Mouse (Mus musculus) hindbrain, postnatal 0 days (tissue): ENCODE data around the gene Thtpa. TPM values are rescaled to one million over a fixed set of nuclear protein-coding genes. Genes with fewer than 3 reads are reported as not detected.

Experiments used
- ATAC-seq: fragments of 200-750 bp; cut with Nextera tagmentation; 2 replicates; pipeline ENCODE4 v1.8.0; 2017; ENCODE audit warnings: mild to moderate bottlenecking, moderate TSS enrichment, moderate library complexity
- DNase-seq: peaks from one replicate; pipeline ENCODE4 v3.0.0-alpha.2; 2015; ENCODE audit warnings: low spot score
- H3K27ac ChIP-seq: fragments of 300-500 bp; sonication (generic); 2 replicates; pipeline ENCODE4 v1.5.1; 2014; ENCODE audit warnings: mild to moderate bottlenecking
- H3K27me3 ChIP-seq: fragments of 300-500 bp; sonication (generic); 2 replicates; pipeline ENCODE4 v1.6.1; 2014; ENCODE audit warnings: low read length, mixed read lengths; ENCODE audit not compliant: insufficient read depth
- H3K36me3 ChIP-seq: fragments of 300-500 bp; sonication (generic); 2 replicates; pipeline ENCODE4 v1.6.1; 2014; ENCODE audit warnings: low read length, mixed read lengths; ENCODE audit not compliant: insufficient read depth
- H3K4me1 ChIP-seq: fragments of 300-500 bp; sonication (generic); 2 replicates; pipeline ENCODE4 v1.6.1; 2014; ENCODE audit warnings: antibody characterized with exemption, low read length, mixed read lengths; ENCODE audit not compliant: insufficient read depth
- H3K4me2 ChIP-seq: fragments of 300-500 bp; sonication (generic); 2 replicates; pipeline ENCODE4 v1.6.1; 2014; ENCODE audit warnings: low read depth, mild to moderate bottlenecking, low read length, moderate library complexity, mixed read lengths
- H3K4me3 ChIP-seq: fragments of 300-500 bp; sonication (generic); 2 replicates; pipeline ENCODE4 v1.5.1; 2014; ENCODE audit warnings: low read length
- H3K9ac ChIP-seq: fragments of 300-500 bp; sonication (generic); replicated peaks from 2 replicates; pipeline ENCODE4 v1.6.1; 2014; ENCODE audit warnings: mild to moderate bottlenecking, low read length, moderate library complexity, mixed read lengths
- H3K9me3 ChIP-seq: fragments of 300-500 bp; sonication (generic); 2 replicates; pipeline ENCODE4 v1.6.1; 2016; ENCODE audit warnings: low read length, mixed read lengths
- CTCF ChIP-seq: IDR thresholded peaks from 2 replicates; pipeline ENCODE4 v1.5.1; 2016; ENCODE audit warnings: antibody characterized with exemption, control low read depth, low read depth
- WGBS: fragments of 180-500 bp; shearing (Covaris S2); extraction: QIAGEN DNeasy Blood & Tissue Kit; methylation state at CpG from one replicate; pipeline ENCODE4 v1.1.7; 2014; 5-methylcytosine and 5-hydroxymethylcytosine counted together
- polyA plus RNA-seq: library from polyadenylated mRNA; unstranded; fragments of >200 nt; fragmentation: Nextera tagmentation; extraction: Ambion mirVana; gene quantifications from 2 replicates; pipeline ENCODE4 v1.2.1, GENCODE M21; 2015
- total RNA-seq: library from RNA; depleted of rRNA; stranded (reverse); fragments of >200 nt; gene quantifications from 2 replicates; pipeline ENCODE4 v1.2.3, GENCODE M21; 2014

Thtpa gene
- total and polyA plus RNA-seq, 2 experiments from 2014 or later = 32.8 to 44.1 TPM

DNA sequence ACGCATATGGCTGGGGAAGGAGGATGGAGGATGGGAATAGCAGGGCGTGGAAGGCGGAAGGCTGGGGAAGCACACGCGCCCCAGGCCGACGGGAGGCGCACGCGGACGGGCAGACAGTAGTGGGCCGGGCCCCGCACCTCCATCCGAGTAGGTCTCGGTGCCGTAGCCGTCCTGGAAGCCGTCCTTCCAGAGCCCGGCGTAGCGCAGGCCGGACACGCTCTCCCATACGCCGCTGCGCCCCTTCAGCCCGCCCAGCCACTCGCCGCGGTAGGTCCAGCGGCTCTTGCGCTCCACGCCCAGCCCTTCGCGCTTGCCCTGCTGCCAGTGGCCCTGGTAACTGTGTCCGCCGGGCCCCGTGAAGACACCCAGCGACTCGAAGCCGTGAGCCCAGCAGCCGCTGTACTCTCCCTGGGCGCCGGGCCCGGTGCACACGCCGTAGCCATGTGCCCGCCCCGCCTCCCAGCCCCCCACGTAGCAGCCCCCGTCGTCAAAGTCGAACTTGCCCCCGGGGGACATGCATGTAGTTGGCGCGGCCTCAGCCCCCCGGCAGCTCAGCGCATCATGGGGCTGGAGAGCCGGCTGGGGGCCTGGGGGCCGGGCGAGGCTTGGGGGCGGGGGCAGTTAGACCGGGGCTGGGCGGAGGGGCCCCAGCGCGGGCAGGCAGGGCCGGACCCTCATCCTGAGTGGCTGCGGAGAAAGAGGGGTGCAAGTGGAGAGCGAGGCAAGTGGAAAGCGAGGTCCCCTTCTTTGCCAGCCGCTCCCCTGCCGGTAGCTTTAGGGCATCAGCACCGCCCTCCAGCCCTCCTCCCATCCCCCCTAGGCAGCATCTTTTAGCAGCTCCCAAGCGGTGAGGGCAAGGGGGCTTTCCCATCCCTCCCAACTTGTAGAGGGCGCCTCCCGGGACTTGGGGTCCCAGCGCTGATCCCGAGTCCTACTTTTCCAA is 20.4 kb downstream of the Thtpa start:
- ATAC-seq (peak; percentile 55), DNase-seq (peak; percentile 74)
- peak overlapping the region; percentile 94 for H3K27ac ChIP-seq
- peak overlapping the region; percentile 82 for H3K4me2 ChIP-seq
- H3K4me1 ChIP-seq = peaks cover 21% of the 10 kb centered on the region; the same call in 1 of the 2 replicates
- H3K9me3 ChIP-seq = no peaks in the 10 kb centered on the region
- H3K27me3 ChIP-seq = no peaks in the 10 kb centered on the region
- H3K4me3 ChIP-seq = peak overlapping the region; percentile 80
- H3K36me3 ChIP-seq = no peaks in the 10 kb centered on the region
- WGBS = under 1% methylated on average over 70 of the region's 78 CpGs
- peak overlapping the region; percentile 88 for H3K9ac ChIP-seq
- TF ChIP-seq CTCF = peak; percentile 57

DNA sequence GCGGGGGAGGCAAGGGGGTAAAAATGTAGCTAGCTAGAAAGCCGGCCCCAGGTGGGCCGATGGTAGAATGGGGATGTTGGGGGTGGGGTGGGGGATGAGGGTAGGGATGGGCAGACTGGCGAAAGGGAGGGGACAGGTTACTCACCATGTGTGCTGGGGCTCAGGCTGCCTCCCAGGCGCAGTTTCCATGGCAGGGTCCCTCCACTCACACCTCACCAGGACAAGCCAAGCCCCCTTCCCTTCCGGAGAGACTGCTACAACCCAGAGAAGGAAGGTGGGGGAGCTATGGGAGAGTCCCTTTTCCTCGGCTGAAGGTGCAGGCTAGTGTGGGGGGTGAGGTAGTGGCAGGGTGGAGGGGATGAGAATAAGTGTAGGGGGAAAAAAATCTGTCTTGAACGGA is 21.3 kb downstream of the Thtpa start:
- H3K36me3 ChIP-seq = no peaks in the 10 kb centered on the region
- 0% methylated on average over 8 of the region's 8 CpGs for WGBS
- no peaks in the 10 kb centered on the region for H3K27me3 ChIP-seq
- H3K4me1 ChIP-seq = peaks cover 21% of the 10 kb centered on the region; the same call in 1 of the 2 replicates
- H3K9ac ChIP-seq = peak overlapping the region; percentile 88
- H3K4me3 ChIP-seq = peak overlapping the region; percentile 80
- H3K9me3 ChIP-seq = no peaks in the 10 kb centered on the region
- peak overlapping the region; percentile 94 for H3K27ac ChIP-seq
- no peak for TF ChIP-seq CTCF
- H3K4me2 ChIP-seq = peak overlapping the region; percentile 82
- DNase-seq (no peak), ATAC-seq (peak; percentile 35)

DNA sequence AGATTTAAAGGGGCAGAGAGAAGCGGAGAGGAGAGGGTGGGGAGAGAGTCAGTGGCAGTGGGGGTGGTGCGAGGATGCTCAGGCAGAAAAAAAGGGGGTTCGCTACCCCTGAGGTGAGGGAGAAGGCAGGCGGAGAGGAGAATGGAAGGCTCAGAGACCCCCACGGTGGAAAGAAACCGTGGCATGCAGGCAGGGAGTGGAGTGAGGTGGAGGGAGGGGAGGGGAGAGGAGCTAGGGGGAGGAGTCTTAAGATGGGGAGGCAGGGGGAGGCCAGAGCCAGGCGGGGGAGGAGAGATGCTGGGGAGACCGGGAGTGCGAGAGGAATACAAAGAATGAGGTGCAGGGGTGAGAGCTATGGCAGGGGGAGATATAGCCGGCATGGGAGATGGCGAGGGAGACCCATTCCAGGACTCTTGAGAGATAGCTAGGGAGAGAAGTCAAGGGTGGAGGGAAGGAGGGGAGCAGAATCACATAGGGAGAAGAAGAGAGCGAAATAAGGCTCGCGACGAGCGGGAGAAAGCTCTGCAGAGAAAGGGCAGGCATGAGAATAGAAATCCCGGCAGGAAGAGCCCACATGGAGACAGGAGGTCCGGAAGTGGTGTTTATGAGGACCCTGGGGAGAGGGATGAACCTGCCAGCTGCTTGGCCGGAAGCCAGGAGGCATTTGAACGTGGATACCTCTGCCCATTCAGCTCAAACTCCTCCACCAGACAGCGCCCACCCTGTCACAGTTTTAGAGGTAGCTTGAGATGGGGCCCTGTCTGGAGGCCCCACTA is 22.0 kb downstream of the Thtpa start, which contains the start of gene Jph4:
Jph4 (minus strand) TSS at position 511 of the 776 bp plus-strand sequence.
- peak within 1 kb of the TSS; percentile 82 for H3K4me2 ChIP-seq
- no peaks in the 10 kb centered on the region for H3K27me3 ChIP-seq
- ATAC-seq = peak; percentile 67
- no peaks in the 10 kb centered on the region for H3K36me3 ChIP-seq
- H3K4me1 ChIP-seq = peaks cover 21% of the 10 kb centered on the region; the same call in 1 of the 2 replicates
- H3K9ac ChIP-seq = peak within 1 kb of the TSS; percentile 88
- WGBS = 4% methylated on average over 21 of the region's 21 CpGs
- peak within 1 kb of the TSS; percentile 80 for H3K4me3 ChIP-seq
- H3K9me3 ChIP-seq = no peaks in the 10 kb centered on the region
- DNase-seq = peak; percentile 81
- no peak for TF ChIP-seq CTCF
- peak within 1 kb of the TSS; percentile 94 for H3K27ac ChIP-seq

DNA sequence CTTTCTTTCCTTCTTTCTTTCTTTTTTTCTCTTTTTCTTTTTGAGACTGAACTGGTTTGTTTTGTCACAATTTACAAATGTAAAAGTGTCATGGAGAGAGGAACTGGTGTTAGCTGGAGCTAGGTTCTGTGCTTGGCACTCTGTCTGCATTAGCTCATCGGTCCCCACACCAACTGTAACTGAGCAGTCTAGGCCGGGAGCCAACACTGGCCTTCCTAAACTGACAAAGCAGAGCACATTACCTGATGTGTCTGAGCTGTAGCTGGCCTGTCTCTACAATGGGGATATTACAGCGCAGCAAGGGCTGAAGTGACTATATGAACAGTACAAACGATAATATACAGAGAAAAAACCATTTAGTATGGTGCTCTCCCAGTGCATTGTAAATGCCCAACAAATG is 24.3 kb downstream of the Thtpa start:
- peaks cover 20% of the 10 kb centered on the region for H3K4me1 ChIP-seq
- H3K4me3 ChIP-seq = no peak overlapping the region
- peak; percentile 59 for DNase-seq
- H3K9me3 ChIP-seq = no peaks in the 10 kb centered on the region
- no peaks in the 10 kb centered on the region for H3K27me3 ChIP-seq
- no peak overlapping the region for H3K27ac ChIP-seq
- no peak overlapping the region for H3K4me2 ChIP-seq
- 60% methylated on average over 4 of the region's 4 CpGs for WGBS
- ATAC-seq = no peak
- TF ChIP-seq CTCF = no peak
- H3K36me3 ChIP-seq = no peaks in the 10 kb centered on the region
- H3K9ac ChIP-seq = no peak overlapping the region

DNA sequence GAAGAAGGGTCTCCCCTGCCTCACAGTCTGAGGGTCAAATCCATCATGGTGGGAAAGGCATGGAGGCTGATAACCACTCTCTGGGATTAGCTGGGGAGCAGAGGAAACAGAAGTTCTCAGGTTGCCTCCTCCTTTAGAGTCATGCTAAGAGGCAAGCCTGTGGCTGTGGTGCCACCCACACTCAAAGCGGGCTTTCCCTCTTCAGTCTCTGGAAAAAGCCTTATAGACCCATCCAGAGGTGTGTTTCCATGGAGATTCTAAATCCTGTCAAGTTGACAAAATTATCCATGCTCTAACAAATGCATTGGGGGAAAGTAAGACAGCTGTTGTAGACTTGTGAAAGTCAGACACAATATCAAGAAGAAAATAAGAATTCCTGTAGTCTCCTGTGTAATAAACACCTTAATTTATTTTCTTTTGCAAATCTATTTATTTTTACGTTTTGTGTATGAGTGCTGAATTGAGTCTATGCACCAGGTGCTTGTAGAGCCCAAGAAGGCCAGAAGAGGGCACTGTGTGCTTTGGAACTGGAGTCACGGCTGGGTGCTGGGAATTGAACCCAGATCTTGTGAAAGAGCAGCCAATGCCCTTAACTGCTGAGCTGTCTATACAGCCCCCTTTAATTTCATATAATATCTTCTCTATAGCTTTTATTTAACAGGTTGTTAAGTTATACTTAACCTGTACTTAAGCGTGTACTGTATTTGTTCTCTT is 25.0 kb downstream of the Thtpa start:
- H3K9me3 ChIP-seq = no peaks in the 10 kb centered on the region
- no peak overlapping the region for H3K27ac ChIP-seq
- no peaks in the 10 kb centered on the region for H3K36me3 ChIP-seq
- no peak overlapping the region for H3K9ac ChIP-seq
- WGBS = 72% methylated on average over 4 of the region's 4 CpGs
- H3K27me3 ChIP-seq = no peaks in the 10 kb centered on the region
- no peak for DNase-seq
- no peak overlapping the region for H3K4me2 ChIP-seq
- ATAC-seq = no peak
- peaks cover 15% of the 10 kb centered on the region for H3K4me1 ChIP-seq
- peak; percentile 47; the same call in 1 of the 2 replicates for TF ChIP-seq CTCF
- no peak overlapping the region for H3K4me3 ChIP-seq

DNA sequence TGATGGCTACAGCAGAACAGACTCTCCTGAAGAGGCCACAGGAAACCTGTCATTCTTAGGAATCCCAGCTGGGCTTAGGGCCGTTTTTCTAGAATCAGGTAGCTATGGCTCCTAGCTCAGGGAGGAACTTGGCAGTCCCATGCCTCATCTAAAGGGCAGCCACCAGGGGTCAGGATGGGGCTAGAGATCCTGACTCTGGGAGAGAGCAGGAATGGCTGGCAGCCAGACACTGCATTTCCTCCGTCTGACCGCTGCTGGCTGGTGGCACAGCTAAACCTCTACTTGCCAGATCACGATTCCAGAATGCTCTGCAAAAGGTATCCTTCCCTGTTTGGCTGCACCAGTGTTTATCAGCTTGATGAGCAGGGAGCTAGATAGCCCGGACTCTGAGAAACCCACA is 27.4 kb downstream of the Thtpa start:
- H3K9me3 ChIP-seq = no peaks in the 10 kb centered on the region
- peak; percentile 93 for TF ChIP-seq CTCF
- no peaks in the 10 kb centered on the region for H3K36me3 ChIP-seq
- H3K9ac ChIP-seq = no peak overlapping the region
- ATAC-seq (peak; percentile 93), DNase-seq (peak; percentile 96)
- no peaks in the 10 kb centered on the region for H3K27me3 ChIP-seq
- peaks cover 10% of the 10 kb centered on the region for H3K4me1 ChIP-seq
- WGBS = 4% methylated on average over 5 of the region's 5 CpGs
- no peak overlapping the region for H3K4me3 ChIP-seq
- H3K27ac ChIP-seq = peak overlapping the region; percentile 59
- H3K4me2 ChIP-seq = peak overlapping the region; percentile 42
